Mouse (Mus musculus): ENCODE data around the gene Abhd16a.
A peak's percentile ranks its signal among the peaks of the same experiment; 100 is the strongest.

Gene Abhd16a

GRCm38 (mm10) chr17:35060071-35060470, 29.0 kb upstream of the Abhd16a start:
- DNase-seq: peak; percentile 50

GRCm38 (mm10) chr17:35060737-35061297, 28.2 kb upstream of the Abhd16a start:
- no peak for DNase-seq

GRCm38 (mm10) chr17:35061299-35061698, 27.8 kb upstream of the Abhd16a start:
- no peak for DNase-seq

GRCm38 (mm10) chr17:35063466-35063865, 25.6 kb upstream of the Abhd16a start:
- no peak for DNase-seq

- no peak for DNase-seq
Observed at GRCm38 (mm10) chr17:35064378-35064877, 24.6 kb upstream of the Abhd16a start.

GRCm38 (mm10) chr17:35064951-35065947, 23.8 kb upstream of the Abhd16a start, which contains the start of gene Ly6g6c:
Ly6g6c (plus strand) TSS chr17:35065388.
- DNase-seq: peak; percentile 57

GRCm38 (mm10) chr17:35066084-35066483, 23.0 kb upstream of the Abhd16a start, which contains the start of gene Mpig6b:
Mpig6b (minus strand) TSS chr17:35066184.
- DNase-seq: no peak

- DNase-seq: no peak
Observed at GRCm38 (mm10) chr17:35068213-35068914, 20.7 kb upstream of the Abhd16a start.

- DNase-seq: peak; percentile 67
Observed at GRCm38 (mm10) chr17:35070556-35071229, 18.4 kb upstream of the Abhd16a start.

- peak; percentile 50 for DNase-seq
Observed at GRCm38 (mm10) chr17:35071454-35071853, 17.6 kb upstream of the Abhd16a start.

- DNase-seq: peak; percentile 57
Observed at GRCm38 (mm10) chr17:35074097-35074496, 15.0 kb upstream of the Abhd16a start.

- no peak for DNase-seq
Observed at GRCm38 (mm10) chr17:35076507-35077176, 12.4 kb upstream of the Abhd16a start, which contains the start of gene Ly6g6e. Ly6g6e (plus strand) TSS chr17:35076902.

- no peak for DNase-seq
Observed at GRCm38 (mm10) chr17:35077285-35077684, 11.8 kb upstream of the Abhd16a start.

GRCm38 (mm10) chr17:35077786-35078233, 11.3 kb upstream of the Abhd16a start, which contains the start of gene Ly6g6d:
Ly6g6d (minus strand) TSS chr17:35078065.
- DNase-seq: no peak

- no peak for DNase-seq
Observed at GRCm38 (mm10) chr17:35079778-35080177, 9.3 kb upstream of the Abhd16a start.

GRCm38 (mm10) chr17:35080248-35080647, 8.8 kb upstream of the Abhd16a start:
- no peak for DNase-seq

- no peak for DNase-seq
Observed at GRCm38 (mm10) chr17:35080710-35081109, 8.4 kb upstream of the Abhd16a start.

- DNase-seq: no peak
Observed at GRCm38 (mm10) chr17:35082841-35083576, 6.1 kb upstream of the Abhd16a start.

GRCm38 (mm10) chr17:35083929-35084497, 5.0 kb upstream of the Abhd16a start:
- DNase-seq: no peak

- DNase-seq: no peak
Observed at GRCm38 (mm10) chr17:35085208-35085865, 3.7 kb upstream of the Abhd16a start, which contains the start of gene Ly6g6f. Ly6g6f (minus strand) TSS chr17:35085610.

Measured in thymus, postnatal 4 days (tissue).